Mouse (Mus musculus): Measurements from ENCODE around the gene Ighmbp2. TPM values are rescaled to one million over a fixed set of nuclear protein-coding genes. Genes with fewer than 3 reads are reported as not detected.

The Ighmbp2 gene
- polyA plus RNA-seq (2015; fragmentation: Nextera tagmentation; extraction: Ambion mirVana), result 10.2 and 10.9 TPM in 2 replicates

DNA sequence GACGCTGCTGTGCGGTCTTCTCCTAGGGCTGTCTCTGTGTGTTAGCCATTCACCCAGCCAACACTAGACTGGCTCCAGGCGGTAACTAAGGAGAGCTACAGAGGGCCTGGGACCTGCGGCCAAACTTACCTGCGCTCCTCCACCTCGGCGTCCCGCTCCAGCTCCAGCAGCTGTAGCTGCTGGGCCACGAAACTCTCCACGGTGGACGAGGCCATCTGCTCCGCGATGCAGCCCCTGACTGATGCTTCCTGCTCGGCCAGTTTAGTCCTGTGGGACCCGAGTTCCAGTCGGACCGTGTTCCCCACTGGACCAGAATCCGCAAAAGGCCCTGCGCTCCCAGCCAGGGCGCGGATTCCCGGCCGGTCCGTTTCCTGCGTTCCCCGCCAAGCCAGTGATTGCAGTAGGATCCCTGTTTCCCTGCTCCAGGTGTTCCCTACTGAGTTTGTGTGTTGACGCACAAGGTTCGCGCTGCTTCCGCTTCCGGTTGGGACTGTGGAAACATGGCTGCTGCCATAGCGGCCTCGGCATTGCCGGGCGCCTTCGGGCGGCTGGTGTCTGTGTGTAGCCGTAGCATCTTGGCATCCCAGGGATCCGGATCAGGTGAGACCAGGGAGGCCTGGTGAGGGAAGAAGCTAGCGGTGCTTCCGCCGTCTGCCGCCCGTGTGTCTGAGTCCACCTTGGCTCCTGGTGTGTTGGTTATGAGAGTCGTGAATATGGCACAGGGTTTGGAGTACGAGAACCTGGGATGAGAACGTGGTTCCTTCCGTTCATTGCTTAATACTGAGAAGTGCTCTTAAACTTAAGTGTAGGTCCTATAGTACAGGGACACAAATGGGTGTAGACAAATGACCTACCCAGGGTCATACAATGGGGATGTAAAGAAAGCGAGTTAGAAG, at the start of gene Ighmbp2, which contains the start of gene Mrpl21:
Gene Ighmbp2, minus strand, starts transcription at position 446 of the 896 bp plus-strand sequence.
Gene Mrpl21, plus strand, starts transcription at position 330 of the 896 bp plus-strand sequence.
- peak; percentile 89 for ATAC-seq (ENCODE audit: borderline replicate concordance, extremely low read depth, low FRiP score, low TSS enrichment)
- Histone ChIP-seq H3K9me3 (no peaks in the 10 kb centered on the region), H3K27me3 (no peaks in the 10 kb centered on the region), H3K4me2 (peak within 1 kb of the TSS; percentile 59), H3K9ac (peak within 1 kb of the TSS; percentile 69), H3K27ac (peak within 1 kb of the TSS; percentile 50), H3K36me3 (peaks cover 23% of the 10 kb centered on the region), H3K4me3 (peak within 1 kb of the TSS; percentile 76), H3K4me1 (peaks cover 16% of the 10 kb centered on the region)
- under 1% methylated on average over 49 of the region's 49 CpGs for WGBS

GRCm38 (mm10) chr19:3326479-3327047, 43.7 kb upstream of the Ighmbp2 start:
- H3K36me3 ChIP-seq, result no peaks in the 10 kb centered on the region
- no peak for ATAC-seq (ENCODE audit: borderline replicate concordance, extremely low read depth, low FRiP score, low TSS enrichment)
- H3K4me3 ChIP-seq, result no peak overlapping the region
- no peaks in the 10 kb centered on the region for H3K27me3 ChIP-seq
- WGBS, result 70% methylated on average over 12 of the region's 12 CpGs
- peaks cover 38% of the 10 kb centered on the region for H3K4me1 ChIP-seq
- H3K9me3 ChIP-seq, result no peaks in the 10 kb centered on the region
- H3K27ac ChIP-seq, result no peak overlapping the region
- H3K4me2 ChIP-seq, result peak overlapping the region; percentile 99; the same call in 1 of the 2 replicates
- H3K9ac ChIP-seq, result no peak overlapping the region

DNA sequence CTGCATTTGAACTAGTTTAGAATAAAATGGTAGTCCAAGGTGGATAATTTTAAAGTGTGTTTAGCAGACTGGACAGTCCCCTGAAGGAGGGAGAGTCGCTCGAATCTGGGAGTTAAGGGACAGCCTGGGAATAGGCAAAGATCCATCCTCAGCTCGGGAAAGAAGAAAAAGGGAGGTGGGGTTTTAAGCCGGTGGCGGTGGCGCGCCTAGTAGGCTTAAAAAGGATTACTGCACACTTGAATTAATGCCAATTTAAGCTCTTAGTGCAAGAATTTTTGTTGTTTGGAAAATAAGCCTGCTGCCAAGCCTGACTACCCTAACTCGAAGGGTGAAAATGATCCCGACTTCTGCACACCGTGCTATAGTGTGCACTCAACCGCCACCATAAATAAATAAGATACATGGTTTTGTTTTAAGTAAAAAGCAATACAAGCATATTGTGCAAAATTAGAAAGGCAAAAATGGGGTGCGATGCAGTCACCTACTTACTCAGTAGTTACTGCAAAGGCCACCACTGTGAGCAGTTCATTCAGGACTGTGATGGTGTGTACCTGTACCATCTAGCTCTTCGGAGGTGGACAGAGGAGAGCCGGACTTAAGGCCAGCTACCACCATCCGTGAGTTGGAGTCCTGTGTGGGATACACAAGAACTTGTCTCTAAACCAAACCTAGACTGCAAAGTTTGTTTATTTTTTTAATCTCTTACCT, 43.1 kb upstream of the Ighmbp2 start:
- Histone ChIP-seq H3K4me3 (peak overlapping the region; percentile 59), H3K9me3 (no peaks in the 10 kb centered on the region), H3K27me3 (no peaks in the 10 kb centered on the region), H3K4me2 (peak overlapping the region; percentile 99), H3K27ac (peak overlapping the region; percentile 92), H3K4me1 (peaks cover 42% of the 10 kb centered on the region), H3K9ac (peak overlapping the region; percentile 36), H3K36me3 (no peaks in the 10 kb centered on the region)
- WGBS, result 30% methylated on average over 15 of the region's 15 CpGs
- ATAC-seq (ENCODE audit: borderline replicate concordance, extremely low read depth, low FRiP score, low TSS enrichment), result no peak

DNA sequence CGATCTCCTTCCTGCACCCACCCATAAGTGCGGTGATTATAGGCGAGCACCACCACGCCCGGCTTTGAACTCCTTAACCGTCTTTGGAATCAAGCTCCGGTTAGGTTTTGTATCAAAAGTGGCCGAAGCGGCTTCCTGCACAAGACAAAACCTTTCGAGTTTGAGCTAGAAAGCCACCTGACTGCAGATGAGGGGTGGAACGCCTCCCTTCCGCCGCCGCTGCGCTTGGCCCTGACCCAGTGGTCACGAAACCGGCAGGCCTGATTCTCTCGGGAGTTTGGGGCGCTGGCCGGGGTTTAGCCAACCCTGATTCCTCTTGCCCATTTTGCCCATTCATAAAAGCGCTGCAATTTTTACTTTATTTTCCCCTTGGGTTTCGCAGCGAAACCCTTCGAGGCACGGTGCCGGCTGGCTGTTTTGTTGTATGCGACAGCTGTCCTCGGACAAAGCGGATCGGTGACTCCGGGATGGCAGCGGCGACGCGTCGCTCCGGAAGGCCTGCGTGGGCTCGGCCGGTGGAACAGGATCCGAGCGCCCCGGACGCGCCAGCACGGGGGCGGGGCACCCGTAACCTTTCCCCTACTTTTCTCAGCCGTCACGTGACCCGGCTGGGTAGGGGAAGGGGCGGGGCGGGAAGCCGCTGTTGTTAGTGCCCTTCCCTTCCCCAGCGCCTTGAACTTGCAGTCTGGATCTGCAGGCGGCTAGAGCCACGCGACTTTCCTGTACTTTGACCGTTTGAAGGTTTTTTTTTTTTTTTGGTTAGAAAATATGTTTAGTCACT, 42.3 kb upstream of the Ighmbp2 start:
- H3K4me3 ChIP-seq, result peak overlapping the region; percentile 59
- peaks cover 42% of the 10 kb centered on the region for H3K4me1 ChIP-seq
- H3K4me2 ChIP-seq, result peak overlapping the region; percentile 99
- under 1% methylated on average over 59 of the region's 59 CpGs for WGBS
- peak overlapping the region; percentile 92 for H3K27ac ChIP-seq
- peak; percentile 75 for ATAC-seq (ENCODE audit: borderline replicate concordance, extremely low read depth, low FRiP score, low TSS enrichment)
- H3K9me3 ChIP-seq, result no peaks in the 10 kb centered on the region
- peak overlapping the region; percentile 44 for H3K9ac ChIP-seq
- no peaks in the 10 kb centered on the region for H3K27me3 ChIP-seq
- no peaks in the 10 kb centered on the region for H3K36me3 ChIP-seq

DNA sequence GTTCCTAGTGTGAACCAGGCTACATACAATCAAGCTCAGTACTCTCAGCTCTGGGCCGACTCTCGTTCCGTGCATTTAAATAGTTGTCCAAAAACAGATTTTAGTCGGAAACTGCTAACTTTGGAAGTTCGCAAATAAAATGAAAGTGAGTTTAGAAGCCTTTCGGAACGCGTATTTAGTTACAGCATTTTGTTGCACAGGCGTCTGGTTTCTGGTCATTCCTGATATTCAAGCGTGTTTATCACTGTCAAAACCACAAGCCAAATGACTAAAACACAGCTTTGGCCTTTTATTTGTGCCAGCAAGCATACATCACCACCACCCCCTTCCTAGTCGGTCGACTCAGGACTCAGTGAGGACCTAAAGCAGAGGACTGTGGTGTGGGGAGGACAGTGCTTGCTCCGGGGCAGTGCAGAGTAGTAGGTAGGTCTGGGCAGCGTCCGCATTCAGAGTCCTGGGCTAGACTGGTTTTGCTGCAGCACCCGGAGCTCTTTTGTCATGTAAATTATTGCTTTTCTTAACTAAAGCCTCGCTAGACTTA, 41.5 kb upstream of the Ighmbp2 start:
- peak overlapping the region; percentile 99 for H3K4me2 ChIP-seq
- 3% methylated on average over 17 of the region's 17 CpGs for WGBS
- no peaks in the 10 kb centered on the region for H3K27me3 ChIP-seq
- H3K9me3 ChIP-seq, result no peaks in the 10 kb centered on the region
- peak overlapping the region; percentile 59 for H3K4me3 ChIP-seq
- H3K4me1 ChIP-seq, result peaks cover 42% of the 10 kb centered on the region
- no peaks in the 10 kb centered on the region for H3K36me3 ChIP-seq
- peak overlapping the region; percentile 92 for H3K27ac ChIP-seq
- H3K9ac ChIP-seq, result peak overlapping the region; percentile 52
- ATAC-seq (ENCODE audit: borderline replicate concordance, extremely low read depth, low FRiP score, low TSS enrichment), result no peak

DNA sequence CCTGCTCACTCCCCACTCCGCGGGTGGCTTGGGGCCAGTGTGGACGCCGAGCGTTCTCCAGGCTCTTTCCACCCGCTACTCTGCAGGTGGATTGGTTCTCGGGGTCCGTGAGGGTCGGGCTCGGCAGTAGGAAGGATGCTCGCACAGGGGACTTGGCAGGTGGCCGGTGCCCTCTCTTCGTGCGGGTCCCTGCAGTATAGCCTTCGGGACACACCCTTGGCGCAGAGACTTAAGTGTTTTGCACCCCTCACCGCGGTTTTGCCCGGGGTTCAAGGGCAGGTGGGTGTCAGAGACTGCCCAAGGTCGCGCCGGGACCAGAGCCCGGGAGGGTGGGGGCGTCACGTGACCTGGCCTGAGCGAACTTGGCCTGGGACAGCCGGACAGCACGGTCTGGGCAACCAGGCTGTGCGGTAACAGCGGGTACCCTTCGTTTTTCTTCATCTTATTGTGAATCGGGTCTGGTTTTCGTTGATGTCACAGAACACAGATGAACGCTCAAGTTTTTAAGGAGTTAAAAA, 41.0 kb upstream of the Ighmbp2 start:
- Histone ChIP-seq H3K27ac (peak overlapping the region; percentile 92), H3K9me3 (no peaks in the 10 kb centered on the region), H3K4me1 (peaks cover 42% of the 10 kb centered on the region), H3K4me2 (peak overlapping the region; percentile 99), H3K9ac (peak overlapping the region; percentile 52), H3K4me3 (peak overlapping the region; percentile 59), H3K27me3 (no peaks in the 10 kb centered on the region), H3K36me3 (no peaks in the 10 kb centered on the region)
- WGBS, result under 1% methylated on average over 34 of the region's 34 CpGs
- ATAC-seq (ENCODE audit: borderline replicate concordance, extremely low read depth, low FRiP score, low TSS enrichment), result 0 out of 2 replicates have a peak, but pooled peaks have one; percentile 8

DNA sequence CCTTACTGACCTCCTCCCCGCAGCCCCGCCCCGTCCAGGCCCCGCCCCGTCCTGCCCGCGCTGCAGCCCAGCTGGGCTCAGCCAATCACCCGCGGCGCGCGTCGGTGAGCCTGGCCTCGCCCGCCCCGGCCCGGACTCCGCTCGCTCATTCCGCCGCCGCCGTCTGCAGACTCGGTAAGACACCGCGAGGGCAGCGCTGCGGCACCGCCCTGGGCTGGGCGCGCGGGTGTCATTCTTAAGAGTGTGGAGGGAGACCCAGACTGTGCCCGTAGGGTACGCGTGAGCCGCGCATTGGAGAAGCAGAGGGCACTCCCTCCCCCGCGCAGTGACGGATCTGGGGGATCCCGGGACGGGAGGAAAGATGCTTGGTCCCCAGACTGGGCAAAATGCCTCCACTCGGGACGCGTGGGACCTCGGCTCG, 40.4 kb upstream of the Ighmbp2 start:
- Histone ChIP-seq H3K9ac (peak overlapping the region; percentile 52), H3K9me3 (no peaks in the 10 kb centered on the region), H3K4me3 (peak overlapping the region; percentile 59), H3K4me2 (peak overlapping the region; percentile 99), H3K27ac (peak overlapping the region; percentile 92), H3K4me1 (peaks cover 42% of the 10 kb centered on the region), H3K27me3 (no peaks in the 10 kb centered on the region), H3K36me3 (no peaks in the 10 kb centered on the region)
- peak; percentile 88 for ATAC-seq (ENCODE audit: borderline replicate concordance, extremely low read depth, low FRiP score, low TSS enrichment)
- WGBS, result under 1% methylated on average over 45 of the region's 47 CpGs

- H3K9me3 ChIP-seq, result no peaks in the 10 kb centered on the region
- no peaks in the 10 kb centered on the region for H3K36me3 ChIP-seq
- peak within 1 kb of the TSS; percentile 92 for H3K27ac ChIP-seq
- no peak for ATAC-seq (ENCODE audit: borderline replicate concordance, extremely low read depth, low FRiP score, low TSS enrichment)
- peak within 1 kb of the TSS; percentile 52 for H3K9ac ChIP-seq
- 4% methylated on average over 26 of the region's 26 CpGs for WGBS
- peak within 1 kb of the TSS; percentile 59 for H3K4me3 ChIP-seq
- no peaks in the 10 kb centered on the region for H3K27me3 ChIP-seq
- H3K4me1 ChIP-seq, result peaks cover 42% of the 10 kb centered on the region
- H3K4me2 ChIP-seq, result peak within 1 kb of the TSS; percentile 99
These were observed 39.6 kb upstream of the Ighmbp2 start, which contains the start of gene Cpt1a for GRCm38 (mm10) chr19:3322261-3322969. Gene Cpt1a, plus strand, starts transcription at chr19:3322334.

DNA sequence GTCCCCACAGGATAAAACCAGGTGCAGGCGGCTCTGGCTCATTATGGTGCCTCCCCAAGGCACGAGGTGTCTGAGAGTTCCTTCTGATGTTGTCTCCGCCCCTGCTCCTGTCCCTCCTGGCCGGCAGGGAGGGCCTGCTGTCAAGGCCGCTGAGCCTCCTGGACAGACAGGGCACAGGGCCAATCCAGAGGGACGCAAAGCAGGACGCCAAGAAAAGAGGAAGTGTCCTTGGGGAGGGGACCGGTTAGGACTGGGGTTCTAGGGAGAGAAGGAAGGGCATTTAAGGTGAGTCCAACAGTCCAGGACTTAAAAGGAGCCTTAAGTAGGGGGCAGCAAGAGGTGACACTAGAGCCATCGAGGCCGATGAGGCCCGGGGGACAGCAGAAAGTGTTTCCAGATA, 38.8 kb upstream of the Ighmbp2 start:
- H3K9ac ChIP-seq, result no peak overlapping the region
- WGBS, result 5% methylated on average over 11 of the region's 11 CpGs
- ATAC-seq (ENCODE audit: borderline replicate concordance, extremely low read depth, low FRiP score, low TSS enrichment), result no peak; the same call in 1 of the 2 replicates
- H3K9me3 ChIP-seq, result no peaks in the 10 kb centered on the region
- no peaks in the 10 kb centered on the region for H3K27me3 ChIP-seq
- peak overlapping the region; percentile 59 for H3K4me3 ChIP-seq
- H3K36me3 ChIP-seq, result no peaks in the 10 kb centered on the region
- no peak overlapping the region for H3K27ac ChIP-seq
- H3K4me1 ChIP-seq, result peaks cover 41% of the 10 kb centered on the region
- H3K4me2 ChIP-seq, result peak overlapping the region; percentile 99

DNA sequence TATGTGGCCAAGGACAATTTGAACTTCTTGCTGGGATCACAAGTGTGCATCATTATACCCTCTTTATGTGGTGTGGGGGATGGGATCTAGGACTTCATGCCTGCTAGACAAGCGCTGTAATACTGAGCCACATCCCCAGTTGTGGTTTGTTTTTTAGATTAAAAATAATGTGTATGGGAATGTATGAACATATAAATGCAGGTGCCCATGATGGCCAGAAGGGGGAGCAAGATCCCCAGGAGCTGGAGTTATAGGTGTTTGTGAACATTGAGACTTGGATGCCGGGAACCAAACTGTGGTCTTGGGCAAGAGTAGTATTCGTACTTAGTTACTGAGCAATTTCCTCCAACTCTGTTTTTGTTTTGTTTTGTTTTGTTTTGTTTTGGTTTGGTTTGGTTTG, 38.0 kb upstream of the Ighmbp2 start:
- Histone ChIP-seq H3K27me3 (no peaks in the 10 kb centered on the region), H3K9me3 (no peaks in the 10 kb centered on the region), H3K36me3 (no peaks in the 10 kb centered on the region), H3K27ac (no peak overlapping the region), H3K4me3 (no peak overlapping the region), H3K4me1 (peaks cover 33% of the 10 kb centered on the region), H3K9ac (no peak overlapping the region), H3K4me2 (no peak overlapping the region)
- WGBS, result 67% methylated on average over 3 of the region's 3 CpGs
- no peak for ATAC-seq (ENCODE audit: borderline replicate concordance, extremely low read depth, low FRiP score, low TSS enrichment)

All from lung, embryonic 15.5 days (tissue).